Mouse (Mus musculus): ENCODE results near the gene Hilpda.

- TF ChIP-seq CTCF (IDR thresholded peaks at IDR 0.05; ENCODE audit: low read depth) (peak; percentile 78), EP300 (IDR thresholded peaks at IDR 0.05; ENCODE audit: low read depth) (no peak)
Observed at GRCm38 (mm10) chr6:29240806-29241205, 31.5 kb upstream of the Hilpda start.

Data from liver, postnatal 0 days (tissue).